Mouse (Mus musculus) small intestine, adult 2 months (tissue): Measurements from ENCODE around the gene Wsb2.

Experiments used
- CTCF ChIP-seq: fragments of 200-500 bp; IDR thresholded peaks from 2 replicates; pipeline ENCODE4 v1.5.1; 2012; ENCODE audit warnings: low read depth, mild to moderate bottlenecking, control low read depth, inconsistent platforms, low read length, moderate library complexity, mixed read lengths; ENCODE audit not compliant: insufficient replicate concordance, insufficient read length; ENCODE audit errors: extremely low read depth
- POLR2A ChIP-seq: fragments of 200-500 bp; IDR thresholded peaks from 2 replicates; pipeline ENCODE4 v1.6.1; 2012; ENCODE audit warnings: low read depth, mild to moderate bottlenecking, control low read depth, inconsistent platforms, low read length, moderate library complexity

GRCm38 (mm10) chr5:117330457-117330856 is 26.6 kb upstream of the Wsb2 start:
- TF ChIP-seq CTCF: no peak
- TF ChIP-seq POLR2A: no peak
